Mouse (Mus musculus): ENCODE data around the gene Zfp940. TPM values are rescaled to one million over a fixed set of nuclear protein-coding genes. Genes with fewer than 3 reads are reported as not detected.
"Not testable (repeated sequence)": the region's sequence is repeated elsewhere in the genome, so short reads cannot be mapped to it uniquely, and the experiment has no call there.

Zfp940 gene
- 4.8 and 5.6 TPM in 2 replicates for polyA plus RNA-seq (2015; fragmentation: Nextera tagmentation; extraction: Ambion mirVana)

GRCm38 (mm10) chr7:29853219-29853842, at the start of gene Zfp940:
Zfp940 (minus strand) TSS chr7:29853669.
- H3K27ac ChIP-seq, result peak within 1 kb of the TSS; percentile 59; the same call in 1 of the 2 replicates
- 1% methylated on average over 21 of the region's 21 CpGs for WGBS

GRCm38 (mm10) chr7:29898351-29898750, 44.9 kb upstream of the Zfp940 start:
- Histone ChIP-seq H3K36me3 (peaks cover 82% of the 10 kb centered on the region), H3K27ac (no peak overlapping the region), H3K4me3 (no peak overlapping the region), H3K4me1 (no peaks in the 10 kb centered on the region), H3K9me3 (peaks cover 31% of the 10 kb centered on the region), H3K27me3 (no peaks in the 10 kb centered on the region), H3K9ac (no peak overlapping the region), H3K4me2 (no peak overlapping the region)
- WGBS, result 84% methylated on average over 4 of the region's 4 CpGs
- no peak for ATAC-seq (ENCODE audit: insufficient number of reproducible peaks, low FRiP score, low TSS enrichment, low read depth)

More at GRCm38 (mm10) chr7:29853219-29853842, at the start of gene Zfp940:
- Histone ChIP-seq H3K27me3 (no peaks in the 10 kb centered on the region), H3K36me3 (peaks cover 11% of the 10 kb centered on the region; the same call in 1 of the 2 replicates), H3K9me3 (no peaks in the 10 kb centered on the region), H3K4me1 (peaks cover 6% of the 10 kb centered on the region; the same call in 1 of the 2 replicates), H3K9ac (peak within 1 kb of the TSS; percentile 55), H3K4me2 (peak within 1 kb of the TSS; percentile 73), H3K4me3 (peak within 1 kb of the TSS; percentile 62)
- ATAC-seq (ENCODE audit: insufficient number of reproducible peaks, low FRiP score, low TSS enrichment, low read depth), result peak; percentile 84; the same call in 1 of the 2 replicates

- Histone ChIP-seq H3K27me3 (no peaks in the 10 kb centered on the region), H3K36me3 (peaks cover 74% of the 10 kb centered on the region), H3K4me1 (no peaks in the 10 kb centered on the region), H3K4me2 (no peak overlapping the region), H3K27ac (no peak overlapping the region), H3K4me3 (no peak overlapping the region), H3K9ac (no peak overlapping the region), H3K9me3 (peaks cover 32% of the 10 kb centered on the region)
- no peak for ATAC-seq (ENCODE audit: insufficient number of reproducible peaks, low FRiP score, low TSS enrichment, low read depth)
- WGBS, result 96% methylated on average over 4 of the region's 4 CpGs
Observed at GRCm38 (mm10) chr7:29892756-29893155, 39.3 kb upstream of the Zfp940 start.

GRCm38 (mm10) chr7:29890501-29890900, 37.0 kb upstream of the Zfp940 start:
- no peak overlapping the region for H3K9ac ChIP-seq
- H3K4me3 ChIP-seq, result no peak overlapping the region
- 95% methylated on average over 7 of the region's 7 CpGs for WGBS
- no peak for ATAC-seq (ENCODE audit: insufficient number of reproducible peaks, low FRiP score, low TSS enrichment, low read depth)
- no peaks in the 10 kb centered on the region for H3K27me3 ChIP-seq
- H3K36me3 ChIP-seq, result peaks cover 53% of the 10 kb centered on the region
- no peak overlapping the region for H3K27ac ChIP-seq
- no peak overlapping the region for H3K4me2 ChIP-seq
- H3K9me3 ChIP-seq, result peaks cover 22% of the 10 kb centered on the region
- no peaks in the 10 kb centered on the region for H3K4me1 ChIP-seq

- no peak for ATAC-seq (ENCODE audit: insufficient number of reproducible peaks, low FRiP score, low TSS enrichment, low read depth)
- WGBS, result 88% methylated on average over 7 of the region's 7 CpGs
Observed at GRCm38 (mm10) chr7:29880916-29881315, 27.4 kb upstream of the Zfp940 start.

GRCm38 (mm10) chr7:29880056-29880455, 26.6 kb upstream of the Zfp940 start:
- no peak for ATAC-seq (ENCODE audit: insufficient number of reproducible peaks, low FRiP score, low TSS enrichment, low read depth)

More at GRCm38 (mm10) chr7:29880916-29881315, 27.4 kb upstream of the Zfp940 start:
- no peak overlapping the region for H3K27ac ChIP-seq
- H3K9ac ChIP-seq, result no peak overlapping the region
- no peak overlapping the region for H3K4me2 ChIP-seq
- no peaks in the 10 kb centered on the region for H3K27me3 ChIP-seq
- peaks cover 12% of the 10 kb centered on the region for H3K36me3 ChIP-seq
- H3K9me3 ChIP-seq, result no peaks in the 10 kb centered on the region; the same call in 1 of the 2 replicates
- no peak overlapping the region for H3K4me3 ChIP-seq
- H3K4me1 ChIP-seq, result no peaks in the 10 kb centered on the region

GRCm38 (mm10) chr7:29877561-29877960, 24.1 kb upstream of the Zfp940 start:
- peaks cover 19% of the 10 kb centered on the region for H3K9me3 ChIP-seq
- ATAC-seq (ENCODE audit: insufficient number of reproducible peaks, low FRiP score, low TSS enrichment, low read depth); H3K4me2 ChIP-seq; H3K27me3 ChIP-seq; H3K4me3 ChIP-seq; H3K27ac ChIP-seq; H3K4me1 ChIP-seq; H3K9ac ChIP-seq: not testable (repeated sequence)
- 93% methylated on average over 9 of the region's 9 CpGs for WGBS
- H3K36me3 ChIP-seq, result peaks cover 37% of the 10 kb centered on the region

More at GRCm38 (mm10) chr7:29880056-29880455, 26.6 kb upstream of the Zfp940 start:
- 39% methylated on average over 7 of the region's 7 CpGs for WGBS
- Histone ChIP-seq H3K9ac (no peak overlapping the region), H3K4me1 (no peaks in the 10 kb centered on the region), H3K27ac (no peak overlapping the region), H3K4me2 (no peak overlapping the region), H3K36me3 (peaks cover 21% of the 10 kb centered on the region), H3K9me3 (peaks cover 8% of the 10 kb centered on the region), H3K27me3 (no peaks in the 10 kb centered on the region), H3K4me3 (no peak overlapping the region)

GRCm38 (mm10) chr7:29874256-29874655, 20.8 kb upstream of the Zfp940 start:
- WGBS, result 94% methylated on average over 10 of the region's 10 CpGs
- no peaks in the 10 kb centered on the region for H3K27me3 ChIP-seq
- no peak overlapping the region for H3K27ac ChIP-seq
- no peak overlapping the region for H3K4me3 ChIP-seq
- peaks cover 19% of the 10 kb centered on the region for H3K9me3 ChIP-seq
- peaks cover 47% of the 10 kb centered on the region for H3K36me3 ChIP-seq
- no peak overlapping the region for H3K4me2 ChIP-seq
- no peak overlapping the region for H3K9ac ChIP-seq
- no peaks in the 10 kb centered on the region for H3K4me1 ChIP-seq
- ATAC-seq (ENCODE audit: insufficient number of reproducible peaks, low FRiP score, low TSS enrichment, low read depth), result no peak

GRCm38 (mm10) chr7:29861660-29862059, 8.2 kb upstream of the Zfp940 start:
- no peak overlapping the region for H3K4me2 ChIP-seq
- H3K4me3 ChIP-seq, result no peak overlapping the region
- 89% methylated on average over 7 of the region's 7 CpGs for WGBS
- peaks cover 7% of the 10 kb centered on the region; the same call in 1 of the 2 replicates for H3K4me1 ChIP-seq
- no peaks in the 10 kb centered on the region for H3K27me3 ChIP-seq
- no peak for ATAC-seq (ENCODE audit: insufficient number of reproducible peaks, low FRiP score, low TSS enrichment, low read depth)
- H3K36me3 ChIP-seq, result peaks cover 6% of the 10 kb centered on the region; the same call in 1 of the 2 replicates
- no peaks in the 10 kb centered on the region for H3K9me3 ChIP-seq
- H3K9ac ChIP-seq, result no peak overlapping the region
- H3K27ac ChIP-seq, result no peak overlapping the region

- Histone ChIP-seq H3K27me3 (no peaks in the 10 kb centered on the region), H3K9ac (peak within 1 kb of the TSS; percentile 55), H3K4me3 (peak within 1 kb of the TSS; percentile 66), H3K4me2 (peak within 1 kb of the TSS; percentile 71), H3K9me3 (no peaks in the 10 kb centered on the region), H3K27ac (no peak within 1 kb of the TSS), H3K4me1 (peaks cover 7% of the 10 kb centered on the region; the same call in 1 of the 2 replicates), H3K36me3 (peaks cover 6% of the 10 kb centered on the region; the same call in 1 of the 2 replicates)
- ATAC-seq (ENCODE audit: insufficient number of reproducible peaks, low FRiP score, low TSS enrichment, low read depth), result peak; percentile 94
- WGBS, result 4% methylated on average over 32 of the region's 32 CpGs
Observed at GRCm38 (mm10) chr7:29859532-29860517, 6.4 kb upstream of the Zfp940 start, which contains the start of gene Zfp420. Zfp420 (plus strand) TSS chr7:29859979.

- no peak for ATAC-seq (ENCODE audit: insufficient number of reproducible peaks, low FRiP score, low TSS enrichment, low read depth)
- 52% methylated on average over 9 of the region's 9 CpGs for WGBS
Observed at GRCm38 (mm10) chr7:29852831-29853218, 644 bp downstream of the Zfp940 start.

More at GRCm38 (mm10) chr7:29852831-29853218, 644 bp downstream of the Zfp940 start:
- no peaks in the 10 kb centered on the region for H3K9me3 ChIP-seq
- H3K27ac ChIP-seq, result no peak overlapping the region
- no peaks in the 10 kb centered on the region for H3K27me3 ChIP-seq
- peaks cover 6% of the 10 kb centered on the region; the same call in 1 of the 2 replicates for H3K4me1 ChIP-seq
- H3K4me2 ChIP-seq, result peak overlapping the region; percentile 73
- peak overlapping the region; percentile 55 for H3K9ac ChIP-seq
- peak overlapping the region; percentile 62 for H3K4me3 ChIP-seq
- peaks cover 11% of the 10 kb centered on the region; the same call in 1 of the 2 replicates for H3K36me3 ChIP-seq
